Mouse (Mus musculus): Measurements from ENCODE around the gene Esp4. TPM values are rescaled to one million over a fixed set of nuclear protein-coding genes. Genes with fewer than 3 reads are reported as not detected.
"Not testable (repeated sequence)": the region's sequence is repeated elsewhere in the genome, so short reads cannot be mapped to it uniquely, and the experiment has no call there.

Gene Esp4
- not detected in 2 replicates for total RNA-seq (2014; rRNA removed)
- polyA plus RNA-seq (2012; rRNA removed) = not detected in 2 replicates

GRCm38 (mm10) chr17:40598294-40598693 lies at the start of gene Esp4:
Gene Esp4, plus strand, starts transcription at chr17:40598594.
- H3K27me3 ChIP-seq (ENCODE audit: control insufficient read depth, insufficient read depth, low read length) = no peaks in the 10 kb centered on the region
- H3K4me3 ChIP-seq (ENCODE audit: insufficient read depth, low read depth, low read length) = no peak within 1 kb of the TSS
- no peak within 1 kb of the TSS for H3K9ac ChIP-seq (ENCODE audit: low read depth, low read length)
- DNase-seq (ENCODE audit: extremely low read depth, low read depth, low spot score) = no peak
- no peaks in the 10 kb centered on the region for H3K79me2 ChIP-seq (ENCODE audit: control insufficient read depth, insufficient read depth, low read length)
- TF ChIP-seq POLR2A (IDR thresholded peaks at IDR 0.05; ENCODE audit: extremely low read depth, insufficient read depth, low read length) = no peak
- no peak for TF ChIP-seq CTCF (IDR thresholded peaks at IDR 0.05; ENCODE audit: low read depth, low read length)
- no peak within 1 kb of the TSS for H3K27ac ChIP-seq (replicated peaks; ENCODE audit: insufficient read depth, low read depth, low read length)
- no peaks in the 10 kb centered on the region for H3K4me1 ChIP-seq (ENCODE audit: control insufficient read depth, insufficient read depth, low read length)
- H3K36me3 ChIP-seq (ENCODE audit: control insufficient read depth, insufficient read depth, low read length) = no peaks in the 10 kb centered on the region

- H3K27ac ChIP-seq (replicated peaks; ENCODE audit: insufficient read depth, low read depth, low read length) = no peak overlapping the region
- no peaks in the 10 kb centered on the region for H3K36me3 ChIP-seq (ENCODE audit: control insufficient read depth, insufficient read depth, low read length)
- no peaks in the 10 kb centered on the region for H3K79me2 ChIP-seq (ENCODE audit: control insufficient read depth, insufficient read depth, low read length)
- H3K27me3 ChIP-seq (ENCODE audit: control insufficient read depth, insufficient read depth, low read length) = no peaks in the 10 kb centered on the region
- H3K9ac ChIP-seq (ENCODE audit: low read depth, low read length) = no peak overlapping the region
- H3K4me1 ChIP-seq (ENCODE audit: control insufficient read depth, insufficient read depth, low read length) = no peaks in the 10 kb centered on the region
- DNase-seq (ENCODE audit: extremely low read depth, low read depth, low spot score) = no peak
- no peak overlapping the region for H3K4me3 ChIP-seq (ENCODE audit: insufficient read depth, low read depth, low read length)
- TF ChIP-seq POLR2A (IDR thresholded peaks at IDR 0.05; ENCODE audit: extremely low read depth, insufficient read depth, low read length) (no peak), CTCF (IDR thresholded peaks at IDR 0.05; ENCODE audit: low read depth, low read length) (no peak)
- WGBS = 93% methylated on average over 1 of the region's 1 CpGs
Observed at GRCm38 (mm10) chr17:40553470-40553869, 44.9 kb upstream of the Esp4 start.

- Histone ChIP-seq H3K27ac (replicated peaks; ENCODE audit: insufficient read depth, low read depth, low read length) (no peak within 1 kb of the TSS), H3K9ac (ENCODE audit: low read depth, low read length) (no peak within 1 kb of the TSS), H3K79me2 (ENCODE audit: control insufficient read depth, insufficient read depth, low read length) (no peaks in the 10 kb centered on the region), H3K27me3 (ENCODE audit: control insufficient read depth, insufficient read depth, low read length) (no peaks in the 10 kb centered on the region), H3K4me3 (ENCODE audit: insufficient read depth, low read depth, low read length) (no peak within 1 kb of the TSS), H3K4me1 (ENCODE audit: control insufficient read depth, insufficient read depth, low read length) (no peaks in the 10 kb centered on the region), H3K36me3 (ENCODE audit: control insufficient read depth, insufficient read depth, low read length) (no peaks in the 10 kb centered on the region)
- TF ChIP-seq CTCF (IDR thresholded peaks at IDR 0.05; ENCODE audit: low read depth, low read length) (no peak), POLR2A (IDR thresholded peaks at IDR 0.05; ENCODE audit: extremely low read depth, insufficient read depth, low read length) (no peak)
- WGBS = 83% methylated on average over 5 of the region's 5 CpGs
- DNase-seq (ENCODE audit: extremely low read depth, low read depth, low spot score) = no peak
Observed at GRCm38 (mm10) chr17:40561207-40561606, 37.2 kb upstream of the Esp4 start, which contains the start of gene Esp6. Gene Esp6, plus strand, starts transcription at chr17:40561507.

GRCm38 (mm10) chr17:40583906-40584305 lies 14.5 kb upstream of the Esp4 start:
- 45% methylated on average over 6 of the region's 6 CpGs for WGBS
- not testable (repeated sequence) for H3K79me2 ChIP-seq (ENCODE audit: control insufficient read depth, insufficient read depth, low read length); DNase-seq (ENCODE audit: extremely low read depth, low read depth, low spot score); H3K9ac ChIP-seq (ENCODE audit: low read depth, low read length); H3K4me1 ChIP-seq (ENCODE audit: control insufficient read depth, insufficient read depth, low read length); H3K27ac ChIP-seq (replicated peaks; ENCODE audit: insufficient read depth, low read depth, low read length); H3K36me3 ChIP-seq (ENCODE audit: control insufficient read depth, insufficient read depth, low read length); H3K4me3 ChIP-seq (ENCODE audit: insufficient read depth, low read depth, low read length); H3K27me3 ChIP-seq (ENCODE audit: control insufficient read depth, insufficient read depth, low read length)

GRCm38 (mm10) chr17:40591297-40591696 lies 7.1 kb upstream of the Esp4 start:
- H3K27me3 ChIP-seq (ENCODE audit: control insufficient read depth, insufficient read depth, low read length) = no peaks in the 10 kb centered on the region
- TF ChIP-seq CTCF (IDR thresholded peaks at IDR 0.05; ENCODE audit: low read depth, low read length) (no peak), POLR2A (IDR thresholded peaks at IDR 0.05; ENCODE audit: extremely low read depth, insufficient read depth, low read length) (no peak)
- no peaks in the 10 kb centered on the region for H3K79me2 ChIP-seq (ENCODE audit: control insufficient read depth, insufficient read depth, low read length)
- H3K27ac ChIP-seq (replicated peaks; ENCODE audit: insufficient read depth, low read depth, low read length) = no peak overlapping the region
- H3K4me1 ChIP-seq (ENCODE audit: control insufficient read depth, insufficient read depth, low read length) = no peaks in the 10 kb centered on the region
- no peak overlapping the region for H3K4me3 ChIP-seq (ENCODE audit: insufficient read depth, low read depth, low read length)
- no peak overlapping the region for H3K9ac ChIP-seq (ENCODE audit: low read depth, low read length)
- H3K36me3 ChIP-seq (ENCODE audit: control insufficient read depth, insufficient read depth, low read length) = no peaks in the 10 kb centered on the region
- no peak for DNase-seq (ENCODE audit: extremely low read depth, low read depth, low spot score)

- WGBS = 82% methylated on average over 1 of the region's 1 CpGs
- H3K79me2 ChIP-seq (ENCODE audit: control insufficient read depth, insufficient read depth, low read length); DNase-seq (ENCODE audit: extremely low read depth, low read depth, low spot score); H3K27me3 ChIP-seq (ENCODE audit: control insufficient read depth, insufficient read depth, low read length); H3K36me3 ChIP-seq (ENCODE audit: control insufficient read depth, insufficient read depth, low read length); H3K4me3 ChIP-seq (ENCODE audit: insufficient read depth, low read depth, low read length); H3K4me1 ChIP-seq (ENCODE audit: control insufficient read depth, insufficient read depth, low read length); H3K9ac ChIP-seq (ENCODE audit: low read depth, low read length); H3K27ac ChIP-seq (replicated peaks; ENCODE audit: insufficient read depth, low read depth, low read length): not testable (repeated sequence)
Observed at GRCm38 (mm10) chr17:40631775-40632174, 33.4 kb downstream of the Esp4 start, which contains the start of gene Esp3. Gene Esp3, plus strand, starts transcription at chr17:40632075.

Other genes starting within 250 kb of the Esp4 start
- not detected in 2 replicates for gene Esp8, start 78.6 kb upstream of the Esp4 start, total RNA-seq (2014; rRNA removed)
- not detected in 2 replicates for gene Esp8, start 78.6 kb upstream of the Esp4 start, polyA plus RNA-seq (2012; rRNA removed)
- gene Esp6, start 37.1 kb upstream of the Esp4 start, total RNA-seq (2014; rRNA removed) = not detected in 2 replicates
- not detected in 2 replicates for gene Esp6, start 37.1 kb upstream of the Esp4 start, polyA plus RNA-seq (2012; rRNA removed)
- not detected in 2 replicates for gene Esp3, start 33.5 kb downstream of the Esp4 start, total RNA-seq (2014; rRNA removed)
- not detected in 2 replicates for gene Esp3, start 33.5 kb downstream of the Esp4 start, polyA plus RNA-seq (2012; rRNA removed)
- gene Esp1, start 128.5 kb downstream of the Esp4 start, total RNA-seq (2014; rRNA removed) = not detected in 2 replicates
- gene Esp1, start 128.5 kb downstream of the Esp4 start, polyA plus RNA-seq (2012; rRNA removed) = not detected in 2 replicates
- gene Crisp2, start 208.4 kb downstream of the Esp4 start, total RNA-seq (2014; rRNA removed) = 0.20 and 0.74 TPM in 2 replicates
- 0.21 TPM in 1 of 2 replicates, not detected in the other for gene Crisp2, start 208.4 kb downstream of the Esp4 start, polyA plus RNA-seq (2012; rRNA removed)
- not detected in 2 replicates for gene Rhag, start 212.5 kb downstream of the Esp4 start, total RNA-seq (2014; rRNA removed)
- not detected in 2 replicates for gene Rhag, start 212.5 kb downstream of the Esp4 start, polyA plus RNA-seq (2012; rRNA removed)

All from liver, adult 2 months (tissue).